Mouse (Mus musculus): ENCODE measurements around the gene Kndc1. TPM values are rescaled to one million over a fixed set of nuclear protein-coding genes. Genes with fewer than 3 reads are reported as not detected.

Gene Kndc1
- polyA plus RNA-seq, 1 experiment from 2014 or later: 0.31 TPM

DNA sequence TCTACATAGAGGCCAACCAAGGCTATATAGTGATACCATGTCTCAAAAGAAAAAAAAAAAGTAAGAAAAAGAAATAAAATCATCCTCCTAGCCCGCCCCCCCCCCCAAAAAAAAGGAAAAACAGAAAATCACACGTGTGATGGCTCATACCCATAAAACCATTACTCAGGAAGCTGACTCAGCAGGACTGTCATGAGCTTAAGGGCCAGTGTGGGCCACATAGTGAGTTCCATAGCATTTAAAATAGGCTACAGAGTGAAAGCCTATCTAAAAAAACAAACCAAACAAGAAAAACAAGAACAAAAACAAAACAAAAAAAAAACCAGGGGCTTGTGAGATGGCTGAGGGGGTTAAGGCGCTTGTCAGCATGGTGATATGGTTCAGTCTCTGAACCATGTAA, 86.3 kb downstream of the Kndc1 start:
- DNase-seq (ENCODE audit: low spot score): no peak
- Histone ChIP-seq H3K36me3 (peaks cover 10% of the 10 kb centered on the region; the same call in 1 of the 2 replicates), H3K27me3 (ENCODE audit: low read depth, poor library complexity, severe bottlenecking) (peaks cover 29% of the 10 kb centered on the region), H3K4me1 (peaks cover 13% of the 10 kb centered on the region), H3K27ac (replicated peaks) (no peak overlapping the region), H3K4me3 (no peak overlapping the region), H3K9me3 (replicated peaks) (no peaks in the 10 kb centered on the region)
- WGBS: 61% methylated on average over 3 of the region's 3 CpGs

DNA sequence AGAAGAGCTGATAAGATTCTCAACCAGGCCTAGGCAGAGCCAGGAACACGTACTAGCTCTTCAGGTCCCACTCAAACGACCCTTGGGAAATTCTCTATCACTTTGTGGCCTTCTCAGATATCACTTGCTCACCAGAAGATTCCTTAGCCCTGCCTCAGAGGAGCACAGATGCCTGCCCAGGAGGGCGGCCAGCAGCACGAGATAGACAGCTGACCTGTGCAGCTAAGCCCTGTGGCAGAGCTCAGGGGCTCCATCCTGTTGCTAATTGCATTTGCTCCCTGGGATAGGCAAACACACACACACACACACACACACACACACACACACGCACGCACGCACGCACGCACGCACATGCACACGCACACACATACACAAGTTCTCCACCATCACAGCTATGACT, 87.6 kb downstream of the Kndc1 start:
- Histone ChIP-seq H3K27ac (replicated peaks) (no peak overlapping the region), H3K4me1 (peaks cover 13% of the 10 kb centered on the region), H3K9me3 (replicated peaks) (no peaks in the 10 kb centered on the region), H3K27me3 (ENCODE audit: low read depth, poor library complexity, severe bottlenecking) (peaks cover 26% of the 10 kb centered on the region), H3K4me3 (no peak overlapping the region), H3K36me3 (peaks cover 14% of the 10 kb centered on the region; the same call in 1 of the 2 replicates)
- DNase-seq (ENCODE audit: low spot score): no peak
- 87% methylated on average over 11 of the region's 11 CpGs for WGBS

DNA sequence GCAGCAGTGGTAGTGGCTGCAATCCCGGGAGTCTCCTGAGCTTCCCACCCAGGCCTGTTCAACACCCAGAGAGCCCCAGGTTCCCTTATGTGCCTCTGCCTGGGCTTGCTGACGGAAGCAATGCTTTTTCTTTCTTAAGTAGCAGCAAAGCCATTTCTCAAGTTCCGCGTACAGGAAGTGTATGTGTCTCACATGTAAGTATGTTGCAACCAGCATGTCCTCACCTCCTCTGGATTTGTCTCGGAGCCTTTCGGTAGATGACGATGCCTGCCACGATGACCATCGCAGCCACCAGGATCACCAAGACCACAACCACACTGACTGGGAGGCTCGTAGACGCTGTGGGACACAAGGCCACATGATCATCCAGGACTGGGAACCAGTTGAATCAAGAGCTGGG, 90.0 kb downstream of the Kndc1 start:
- peaks cover 11% of the 10 kb centered on the region for H3K27me3 ChIP-seq (ENCODE audit: low read depth, poor library complexity, severe bottlenecking)
- H3K4me3 ChIP-seq: no peak overlapping the region
- DNase-seq (ENCODE audit: low spot score): no peak
- 94% methylated on average over 11 of the region's 11 CpGs for WGBS
- no peaks in the 10 kb centered on the region for H3K4me1 ChIP-seq
- peaks cover 14% of the 10 kb centered on the region; the same call in 1 of the 2 replicates for H3K36me3 ChIP-seq
- H3K9me3 ChIP-seq (replicated peaks): no peaks in the 10 kb centered on the region
- H3K27ac ChIP-seq (replicated peaks): no peak overlapping the region

DNA sequence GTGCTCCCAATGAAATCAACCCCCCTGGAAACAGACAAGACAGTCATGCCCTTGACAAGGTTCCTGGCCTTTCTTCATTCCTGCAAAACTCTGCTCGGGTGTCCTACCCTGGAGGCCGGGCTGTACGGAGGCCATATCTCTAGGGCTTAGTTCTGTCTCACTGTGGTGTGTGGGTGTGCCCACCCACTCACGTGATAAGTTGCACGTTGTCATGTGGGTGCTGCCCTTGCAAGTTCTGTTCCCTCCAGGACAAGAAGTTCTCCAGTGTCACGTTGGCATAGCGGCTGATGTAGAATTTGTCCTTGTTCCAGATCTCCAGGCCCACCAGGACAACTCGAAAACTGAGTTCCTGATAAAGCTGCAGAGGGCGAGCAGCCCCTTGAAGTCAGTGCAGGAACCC, 93.8 kb downstream of the Kndc1 start:
- Histone ChIP-seq H3K4me3 (no peak overlapping the region), H3K27ac (replicated peaks) (no peak overlapping the region), H3K4me1 (no peaks in the 10 kb centered on the region), H3K9me3 (replicated peaks) (no peaks in the 10 kb centered on the region), H3K36me3 (peaks cover 14% of the 10 kb centered on the region; the same call in 1 of the 2 replicates), H3K27me3 (ENCODE audit: low read depth, poor library complexity, severe bottlenecking) (no peaks in the 10 kb centered on the region)
- 93% methylated on average over 9 of the region's 9 CpGs for WGBS
- no peak for DNase-seq (ENCODE audit: low spot score)

DNA sequence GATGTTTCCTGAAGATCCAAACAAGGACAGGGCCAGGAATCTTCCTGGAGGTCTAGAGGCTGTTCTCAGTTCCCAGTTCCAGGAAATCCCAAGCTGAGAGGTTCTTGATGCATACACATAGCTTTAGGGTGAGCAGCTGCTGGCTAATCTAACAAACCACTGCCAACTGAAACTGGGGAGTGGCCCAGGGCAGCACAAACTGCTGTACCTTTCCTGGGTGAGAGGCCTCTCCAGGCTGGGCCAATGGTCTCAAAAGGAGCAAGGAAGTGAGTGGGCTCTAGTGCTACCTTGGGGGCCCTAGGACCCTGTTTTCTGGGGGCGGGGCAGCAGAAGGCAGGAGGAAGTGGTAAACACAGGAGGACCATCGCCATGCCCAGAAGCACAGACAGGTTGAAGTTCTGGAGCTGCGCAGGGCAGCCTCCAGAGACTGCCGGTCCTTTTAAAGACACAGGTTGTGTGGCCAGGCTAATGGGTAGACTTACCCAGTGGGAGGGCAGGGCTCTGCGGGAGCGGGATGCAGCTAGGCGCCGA, 96.4 kb downstream of the Kndc1 start:
- no peak overlapping the region for H3K4me3 ChIP-seq
- DNase-seq (ENCODE audit: low spot score): no peak
- H3K36me3 ChIP-seq: peaks cover 18% of the 10 kb centered on the region
- no peak overlapping the region for H3K27ac ChIP-seq (replicated peaks)
- 72% methylated on average over 8 of the region's 8 CpGs for WGBS
- no peaks in the 10 kb centered on the region for H3K4me1 ChIP-seq
- no peaks in the 10 kb centered on the region for H3K27me3 ChIP-seq (ENCODE audit: low read depth, poor library complexity, severe bottlenecking)
- H3K9me3 ChIP-seq (replicated peaks): no peaks in the 10 kb centered on the region

MicroRNAs within 50 kb of the gene (microRNA counts, 519-probe panel; counts per million panel counts)
- microRNA mmu-miR-202-3p: not detected
- not detected for microRNA mmu-miR-202-5p

Small RNAs within 50 kb of the gene (microRNA-seq; reads per million reads assigned to microRNA genes)
- gene Mir202 (not detected), gene Mir7062 (1.2 reads per million), gene mmu-mir-7686 (not detected)

Other genes with a start within 250 kb of the Kndc1 start
- 0.27 and 0.30 TPM in 2 replicates for gene Cfap46, start 210.9 kb upstream of the Kndc1 start, polyA plus RNA-seq (2016; fragmentation: Nextera tagmentation; extraction: Ambion mirVana)
- 9.1 and 17.1 TPM in 2 replicates for gene Adgra1, start 60.5 kb upstream of the Kndc1 start, polyA plus RNA-seq (2016; fragmentation: Nextera tagmentation; extraction: Ambion mirVana)
- 0.16 TPM in 1 of 2 replicates, not detected in the other for gene Utf1, start 49.1 kb downstream of the Kndc1 start, polyA plus RNA-seq (2016; fragmentation: Nextera tagmentation; extraction: Ambion mirVana)
- gene 6430531B16Rik, start 84.1 kb downstream of the Kndc1 start, polyA plus RNA-seq (2016; fragmentation: Nextera tagmentation; extraction: Ambion mirVana): 0.74 and 1.1 TPM in 2 replicates
- gene Adam8, start 97.9 kb downstream of the Kndc1 start, polyA plus RNA-seq (2016; fragmentation: Nextera tagmentation; extraction: Ambion mirVana): 2.5 and 2.7 TPM in 2 replicates
- 42.6 and 43.8 TPM in 2 replicates for gene Zfp511, start 141.7 kb downstream of the Kndc1 start, polyA plus RNA-seq (2016; fragmentation: Nextera tagmentation; extraction: Ambion mirVana)
- 74.0 and 80.0 TPM in 2 replicates for gene Tubgcp2, start 142.0 kb downstream of the Kndc1 start, polyA plus RNA-seq (2016; fragmentation: Nextera tagmentation; extraction: Ambion mirVana)
- gene Msx3, start 154.4 kb downstream of the Kndc1 start, polyA plus RNA-seq (2016; fragmentation: Nextera tagmentation; extraction: Ambion mirVana): 5.1 and 16.6 TPM in 2 replicates
- gene Caly, start 187.9 kb downstream of the Kndc1 start, polyA plus RNA-seq (2016; fragmentation: Nextera tagmentation; extraction: Ambion mirVana): 2.0 and 4.7 TPM in 2 replicates
- gene Prap1, start 198.7 kb downstream of the Kndc1 start, polyA plus RNA-seq (2016; fragmentation: Nextera tagmentation; extraction: Ambion mirVana): not detected in 2 replicates
- 10.9 and 12.8 TPM in 2 replicates for gene Fuom, start 207.7 kb downstream of the Kndc1 start, polyA plus RNA-seq (2016; fragmentation: Nextera tagmentation; extraction: Ambion mirVana)
- gene Paox, start 221.1 kb downstream of the Kndc1 start, polyA plus RNA-seq (2016; fragmentation: Nextera tagmentation; extraction: Ambion mirVana): 15.8 and 18.5 TPM in 2 replicates
- 157 and 161 TPM in 2 replicates for gene Echs1, start 221.8 kb downstream of the Kndc1 start, polyA plus RNA-seq (2016; fragmentation: Nextera tagmentation; extraction: Ambion mirVana)
- gene Mtg1, start 242.9 kb downstream of the Kndc1 start, polyA plus RNA-seq (2016; fragmentation: Nextera tagmentation; extraction: Ambion mirVana): 32.6 TPM in 2 replicates